Mouse (Mus musculus) cerebellum, adult 8-10 months (tissue): ENCODE measurements at regions not wholly inside any gene's neighbourhood (a gene's known extent, or its start where the extent isn't known, plus 50 kb on each side); places are given as distances from the start of the nearest gene placed in this dataset.
A peak's percentile ranks its signal among the peaks of the same experiment; 100 is the strongest.
"Not testable (repeated sequence)": the region's sequence is repeated elsewhere in the genome, so short reads cannot be mapped to it uniquely, and the experiment has no call there.

Experiments
- DNase-seq: peaks from one replicate; pipeline ENCODE4 v3.0.0; 2022

- DNase-seq, result no peak
These were observed 94.1 kb downstream of the Gm17521 start for GRCm38 (mm10) chrX:122935358-122935757.

- no peak for DNase-seq
These were observed 136.8 kb downstream of the Gm17521 start for GRCm38 (mm10) chrX:122892682-122893081.

- DNase-seq, result no peak
These were observed 175.0 kb downstream of the Gm17521 start for GRCm38 (mm10) chrX:122854453-122854852.

- DNase-seq, result not testable (repeated sequence)
These were observed 198.2 kb downstream of the Gm17521 start for GRCm38 (mm10) chrX:122831222-122831621.

- DNase-seq, result peak; percentile 1
These were observed 203.4 kb downstream of the Gm17521 start for GRCm38 (mm10) chrX:122826035-122826434.
